Mouse (Mus musculus) left cerebral cortex, adult 11 months (tissue): ENCODE measurements at regions not wholly inside any gene's neighbourhood (a gene's known extent, or its start where the extent isn't known, plus 50 kb on each side); places are given as distances from the start of the nearest gene placed in this dataset.
"Not testable (repeated sequence)": the region's sequence is repeated elsewhere in the genome, so short reads cannot be mapped to it uniquely, and the experiment has no call there.

Source experiments
- DNase-seq: peaks from one replicate; pipeline ENCODE4 v3.0.0; 2022; ENCODE audit warnings: low spot score

GRCm38 (mm10) chr10:57000892-57001722, 485.1 kb upstream of the Hsf2 start:
- DNase-seq, result peak; percentile 33

DNA sequence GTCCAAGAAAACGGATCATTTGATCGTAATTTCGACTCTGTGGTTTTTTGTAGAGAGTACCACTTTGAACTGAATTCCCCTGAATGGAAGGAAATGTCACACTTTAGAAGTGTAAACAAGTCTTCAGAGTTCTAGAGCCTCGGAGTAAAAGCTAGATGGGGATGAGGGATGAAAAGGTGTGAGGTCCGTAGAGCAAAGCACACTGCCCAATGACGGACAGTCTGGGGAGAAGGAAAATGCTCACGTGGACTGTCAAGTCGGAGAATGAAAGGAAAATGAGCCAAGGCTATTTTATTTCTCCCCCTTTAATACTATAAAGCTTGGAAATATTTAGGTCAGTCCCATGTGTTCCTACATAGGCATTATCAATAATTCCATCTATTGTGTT, 484.5 kb upstream of the Hsf2 start:
- no peak for DNase-seq

- DNase-seq, result no peak
Observed at GRCm38 (mm10) chr10:57037641-57038040, 448.5 kb upstream of the Hsf2 start.

GRCm38 (mm10) chr10:57040201-57040600, 446.0 kb upstream of the Hsf2 start:
- DNase-seq, result no peak

DNA sequence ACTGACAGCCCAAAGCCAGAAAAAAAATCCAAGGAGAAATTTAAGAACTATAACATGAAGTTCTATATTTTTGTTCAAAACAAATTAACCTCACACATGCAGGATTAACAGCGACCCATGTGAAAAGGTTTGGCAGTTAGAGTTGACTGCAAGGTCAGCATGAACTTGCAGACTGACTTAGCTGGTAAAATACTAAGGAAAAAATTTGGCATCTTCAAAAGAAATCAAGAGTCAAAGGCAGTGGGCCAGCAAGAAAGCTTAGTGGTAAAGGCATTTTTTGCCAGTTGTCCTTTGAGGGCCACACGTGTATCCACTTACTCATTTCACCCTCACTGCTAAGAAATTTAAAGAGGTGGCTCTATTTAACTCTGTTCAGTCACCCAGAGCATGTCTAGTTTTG, 440.2 kb upstream of the Hsf2 start:
- DNase-seq, result no peak

- DNase-seq, result peak; percentile 1
Observed at GRCm38 (mm10) chr10:57046891-57047290, 439.3 kb upstream of the Hsf2 start.

GRCm38 (mm10) chr10:57047719-57048118, 438.5 kb upstream of the Hsf2 start:
- no peak for DNase-seq

GRCm38 (mm10) chr10:57053375-57053774, 432.8 kb upstream of the Hsf2 start:
- DNase-seq, result not testable (repeated sequence)

DNA sequence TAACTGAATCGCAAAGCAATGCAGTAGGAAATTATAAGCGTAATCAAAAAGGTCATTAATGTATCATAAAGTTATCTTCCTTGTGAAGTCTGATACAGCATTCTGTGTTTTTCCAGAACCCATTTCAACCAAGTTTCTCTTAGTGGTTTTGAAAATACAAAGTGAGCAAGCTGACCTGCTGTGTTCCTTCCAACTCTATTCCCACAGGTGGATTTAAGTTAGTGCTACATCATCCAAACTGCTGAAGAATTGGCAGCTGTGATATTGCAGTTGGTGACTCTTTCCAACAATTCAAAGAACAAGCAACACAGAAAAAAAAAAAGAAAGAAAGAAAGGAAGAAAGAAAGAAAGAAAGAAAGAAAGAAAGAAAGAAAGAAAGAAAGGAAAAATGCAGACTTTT, 396.1 kb upstream of the Hsf2 start:
- no peak for DNase-seq

DNA sequence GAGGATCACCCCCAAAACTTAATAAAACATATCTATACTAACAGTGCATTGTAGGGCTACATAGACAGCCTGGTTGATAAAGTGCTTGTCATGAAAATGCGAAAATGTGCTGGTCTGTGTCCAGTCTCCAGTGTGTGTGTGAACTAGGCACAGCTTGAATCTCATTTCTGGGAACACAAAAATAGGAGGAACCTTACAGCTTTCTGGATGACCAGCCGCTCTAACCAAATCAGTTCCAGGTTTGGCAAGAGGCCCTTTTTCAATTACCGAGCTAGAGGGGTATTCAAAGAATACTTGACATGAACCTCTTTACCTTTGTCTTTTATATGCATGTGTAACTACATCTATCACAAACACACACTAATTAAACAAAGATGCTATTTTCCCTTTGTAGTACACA, 390.3 kb upstream of the Hsf2 start:
- DNase-seq, result no peak

DNA sequence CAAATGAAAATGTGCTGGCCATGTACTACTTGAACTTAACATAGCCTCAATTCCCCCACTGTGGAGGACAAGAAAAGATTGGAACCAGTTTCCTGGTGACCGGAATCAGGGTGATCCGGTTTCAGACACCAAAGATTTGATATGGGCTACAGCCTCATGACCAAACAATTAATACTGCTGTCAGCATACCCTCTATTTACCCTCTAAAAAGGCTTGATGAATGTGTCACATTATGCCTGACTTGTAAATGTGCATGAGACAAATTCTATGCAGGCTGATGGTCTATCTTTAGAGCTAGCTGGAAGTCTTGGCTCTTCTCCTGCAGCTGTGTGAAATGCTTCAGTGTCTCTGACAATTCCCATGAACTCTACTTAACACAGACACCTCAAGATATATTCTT, 372.8 kb upstream of the Hsf2 start:
- no peak for DNase-seq

- no peak for DNase-seq
Observed at GRCm38 (mm10) chr10:57114696-57115271, 371.4 kb upstream of the Hsf2 start.

GRCm38 (mm10) chr10:57121514-57121913, 364.7 kb upstream of the Hsf2 start:
- DNase-seq, result no peak

DNA sequence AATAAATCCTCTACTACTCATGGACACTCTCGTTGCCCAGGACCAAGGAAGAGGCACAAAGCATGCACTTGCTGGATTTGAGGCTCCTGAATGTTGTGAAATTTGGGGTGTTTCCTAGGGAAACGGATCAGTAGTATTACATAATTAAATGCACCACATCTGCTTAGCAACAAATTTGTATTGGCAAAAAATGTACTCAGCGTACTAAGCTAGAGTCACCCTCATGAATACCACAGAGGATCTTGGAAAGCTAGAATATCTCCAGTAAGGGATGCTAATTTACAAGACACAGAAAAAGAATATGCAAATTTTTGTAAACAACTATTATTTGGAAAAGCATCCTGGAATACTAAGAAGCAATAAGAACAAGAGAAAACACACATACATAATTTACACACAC, 359.0 kb upstream of the Hsf2 start:
- DNase-seq, result peak; percentile 3

DNA sequence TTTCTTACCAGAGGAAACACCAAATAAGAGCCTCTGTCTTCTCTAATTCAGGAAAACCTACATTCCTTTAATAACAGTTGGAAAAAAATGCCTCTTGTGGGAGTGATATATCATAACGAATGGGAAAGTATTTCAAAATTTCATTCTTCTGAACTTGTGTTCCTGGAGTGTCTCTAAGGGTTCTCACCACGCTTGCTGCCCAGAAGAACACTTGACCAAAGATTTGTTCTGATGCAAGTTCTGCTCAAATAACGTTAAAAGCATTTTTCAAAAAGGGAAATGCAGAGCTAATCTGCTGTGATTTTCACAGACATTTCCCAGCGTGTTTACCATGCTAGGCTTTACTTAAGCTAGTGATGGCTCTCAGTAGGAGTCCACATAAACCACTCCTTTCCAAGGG, 329.8 kb upstream of the Hsf2 start:
- no peak for DNase-seq

- no peak for DNase-seq
Observed at GRCm38 (mm10) chr10:57156912-57157311, 329.3 kb upstream of the Hsf2 start.

DNA sequence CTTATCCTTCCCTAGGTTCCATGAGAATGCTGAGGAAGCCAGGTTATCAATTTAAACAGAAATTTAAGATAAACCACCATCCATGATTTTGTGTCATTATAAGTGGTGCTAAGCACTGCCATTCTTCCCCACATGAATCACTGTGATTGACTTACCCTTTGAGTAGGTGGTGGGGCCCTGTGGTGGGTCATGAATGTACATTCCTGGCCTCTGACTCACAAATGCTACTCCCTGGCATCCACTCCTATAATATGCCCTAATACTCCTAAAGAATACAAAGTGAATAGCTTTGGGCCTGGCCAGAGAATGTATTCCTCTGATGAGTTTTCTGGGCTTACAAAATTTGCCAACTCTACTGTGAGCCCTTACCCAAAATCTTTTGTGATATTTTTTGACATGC, 325.6 kb upstream of the Hsf2 start:
- DNase-seq, result no peak

DNA sequence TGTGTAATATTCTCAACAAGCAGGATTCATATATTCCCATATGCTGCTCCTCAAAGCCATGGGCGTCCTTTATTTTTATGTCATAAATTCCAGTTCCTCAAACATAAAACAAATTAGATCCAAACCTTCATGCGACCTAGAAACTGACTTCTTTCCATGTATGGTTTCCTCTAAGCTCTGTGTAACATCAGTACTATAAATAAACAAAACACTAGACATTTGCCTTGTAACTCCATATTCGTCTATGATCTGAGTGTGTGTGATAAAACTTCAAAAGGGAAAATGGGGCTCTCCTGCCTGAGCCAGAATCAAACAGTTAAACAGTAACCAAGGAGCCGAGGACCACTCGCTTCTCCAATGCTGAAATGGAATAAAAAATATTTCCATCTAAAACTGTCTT, 322.8 kb upstream of the Hsf2 start:
- no peak for DNase-seq

- no peak for DNase-seq
Observed at GRCm38 (mm10) chr10:57183560-57183959, 302.6 kb upstream of the Hsf2 start.

- DNase-seq, result no peak
Observed at GRCm38 (mm10) chr10:57210701-57211100, 275.5 kb upstream of the Hsf2 start.

DNA sequence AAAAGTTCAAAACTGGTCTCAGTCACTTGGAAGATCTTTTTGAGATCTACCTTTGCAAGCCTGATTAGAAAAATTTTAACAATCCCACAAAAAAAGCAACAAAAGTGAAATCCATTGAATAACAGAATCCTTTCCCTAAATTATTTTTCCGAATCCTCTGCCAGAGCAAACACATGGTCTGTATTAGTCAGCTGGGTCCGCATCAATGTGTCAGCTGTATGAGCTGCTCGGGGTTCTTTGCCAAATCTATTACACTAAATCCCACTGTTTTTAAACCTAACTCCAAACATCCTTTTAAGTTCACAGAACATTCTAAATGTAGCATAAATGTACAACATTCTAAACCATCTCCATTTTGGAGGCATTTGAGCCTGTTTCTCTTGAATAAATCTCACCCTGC, 255.1 kb upstream of the Hsf2 start:
- DNase-seq, result no peak

DNA sequence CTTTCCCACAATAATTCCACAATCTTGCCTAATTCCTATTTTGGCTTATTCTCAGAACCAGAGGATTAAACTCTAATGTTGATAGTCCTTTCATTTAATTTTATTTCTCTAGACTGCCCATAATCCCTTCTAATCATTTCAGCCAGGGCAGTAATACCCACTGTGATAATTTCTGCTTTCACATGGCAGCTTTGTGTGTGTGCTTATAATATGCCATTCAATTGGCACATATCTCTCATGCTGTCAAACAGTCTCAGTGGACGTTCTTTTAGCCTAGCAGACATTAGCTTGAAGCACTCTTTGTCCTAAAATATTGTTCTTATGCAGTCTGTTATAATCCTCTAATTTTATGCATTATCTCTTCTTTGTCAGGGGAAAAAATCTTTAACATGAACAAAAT, 205.0 kb upstream of the Hsf2 start:
- DNase-seq, result no peak

DNA sequence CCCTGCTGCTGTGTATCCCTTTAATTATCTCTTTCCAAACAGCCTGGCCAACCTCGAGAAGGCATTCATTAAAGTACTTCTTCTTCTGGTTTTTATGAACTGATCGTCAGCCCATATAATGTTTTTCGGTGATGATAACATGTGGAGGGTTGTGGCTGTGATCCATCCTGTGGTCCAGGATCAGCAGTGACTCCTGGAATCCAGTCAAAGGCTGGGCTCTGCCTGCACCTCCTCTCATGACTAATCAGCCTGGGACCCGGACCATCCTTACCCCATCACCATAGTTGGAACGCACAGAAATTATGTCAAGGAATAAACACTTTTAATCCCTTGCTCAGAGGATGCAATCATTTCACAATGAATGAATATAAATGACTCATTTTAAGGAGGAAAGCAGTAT, 203.3 kb upstream of the Hsf2 start:
- DNase-seq, result no peak

DNA sequence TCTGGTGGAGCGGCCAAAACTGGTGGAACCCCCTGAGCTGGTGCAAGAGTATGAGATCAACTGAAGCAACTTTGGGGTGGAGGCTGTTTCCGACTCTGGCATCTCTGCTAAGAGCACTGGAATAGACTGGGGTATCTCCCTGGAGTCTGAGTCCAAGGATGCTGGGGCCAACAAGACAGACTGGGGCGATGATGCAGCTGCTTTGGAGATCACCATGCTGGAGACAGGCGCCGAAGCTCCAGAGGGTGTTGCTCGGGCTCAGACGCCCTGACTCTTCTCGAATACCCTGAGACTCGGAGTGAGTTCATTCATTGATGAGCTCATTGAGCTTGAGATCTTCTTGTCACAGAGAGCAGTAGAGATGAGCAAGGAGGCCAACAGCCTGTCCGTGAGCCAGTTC, 194.6 kb upstream of the Hsf2 start:
- no peak for DNase-seq
